Mouse (Mus musculus) left cerebral cortex, postnatal 4 days (tissue): Measurements from ENCODE around the gene Synrg. TPM values are rescaled to one million over a fixed set of nuclear protein-coding genes. Genes with fewer than 3 reads are reported as not detected.

Experiments used
- DNase-seq: peaks from one replicate; pipeline ENCODE4 v3.0.0-alpha.2; 2022
- intact Hi-C: fragments of 180-260 bp; cut with DNase I; formaldehyde crosslinking; loops from one replicate; pipeline ENCODE4 v1.15.1; 2025
- total RNA-seq, 2 experiments: library from RNA; stranded (reverse); gene quantifications; 2 replicates each; pipeline ENCODE4 v1.2.3; 2021

Synrg gene
- total RNA-seq, 2 experiments from 2014 or later: 58.9 to 63.6 TPM

DNA sequence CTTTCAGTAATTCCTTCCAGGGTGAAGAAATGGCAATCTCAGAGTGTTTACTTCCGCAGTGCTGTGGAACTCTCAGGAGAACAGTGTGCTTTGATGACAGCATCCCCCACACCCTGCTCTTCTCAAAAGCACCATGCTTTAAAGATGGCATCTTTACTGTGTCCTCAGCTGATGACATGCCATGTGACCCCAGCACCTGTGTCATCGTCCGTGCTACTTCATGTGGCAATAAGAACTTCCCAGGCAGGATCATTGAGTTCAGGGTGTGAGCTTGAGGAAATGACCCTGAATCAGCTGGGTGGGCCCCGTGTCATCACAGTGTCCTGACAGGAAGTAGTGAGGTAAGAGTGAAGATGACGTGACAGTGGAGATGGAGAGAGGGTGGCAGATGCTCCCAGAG, 68.3 kb downstream of the Synrg start:
- no peak for DNase-seq
- intact Hi-C loops: no loop called here

DNA sequence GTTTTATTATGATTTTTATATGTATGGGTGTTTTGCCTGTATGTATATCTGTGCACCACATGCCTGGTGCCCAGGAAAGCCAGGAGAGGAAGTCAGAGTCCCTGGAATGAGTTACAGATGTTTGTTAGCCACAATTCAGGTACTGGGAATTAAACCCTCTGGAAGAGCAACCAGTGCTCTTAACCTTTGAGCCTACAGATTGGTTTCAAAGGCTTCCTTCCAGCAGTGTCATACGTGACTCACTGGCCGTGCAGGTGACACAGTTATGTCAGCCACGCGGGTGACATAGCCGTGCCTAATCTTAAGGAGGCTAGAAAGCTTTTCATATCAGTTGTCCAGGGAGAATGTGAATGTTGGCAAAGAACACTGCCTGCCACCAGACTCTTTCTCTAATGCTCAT, 69.4 kb downstream of the Synrg start:
- DNase-seq: no peak
- intact Hi-C loops: no loop called here

- no peak for DNase-seq
- intact Hi-C loops: no loop called here
Observed at GRCm38 (mm10) chr11:84040621-84041020, 76.4 kb downstream of the Synrg start.

GRCm38 (mm10) chr11:84042808-84043762, 78.9 kb downstream of the Synrg start:
- intact Hi-C loops: no loop called here
- DNase-seq: peak; percentile 67

GRCm38 (mm10) chr11:84044988-84045387, 80.8 kb downstream of the Synrg start:
- DNase-seq: no peak
- intact Hi-C loops: no loop called here

DNA sequence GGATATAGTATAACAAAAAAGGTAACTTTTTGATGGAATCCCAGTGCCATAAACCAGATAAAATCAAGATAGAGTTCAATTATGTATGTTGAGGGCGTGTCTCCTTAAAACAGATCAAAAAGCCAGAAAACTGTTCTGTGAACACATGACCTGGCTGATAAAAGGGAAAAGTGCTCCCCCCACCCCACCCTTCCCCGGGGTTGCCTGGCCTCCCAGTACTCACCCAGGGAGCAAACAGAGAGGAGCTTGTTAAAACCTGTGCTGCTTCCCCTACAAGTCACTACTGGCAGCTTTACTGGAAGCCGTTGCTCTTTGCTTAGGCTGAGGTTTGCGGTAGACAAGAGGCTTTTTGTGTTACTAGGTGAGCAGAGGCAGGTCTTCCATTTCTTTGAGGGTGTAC, 83.0 kb downstream of the Synrg start:
- intact Hi-C loops: no loop called here
- DNase-seq: no peak

DNA sequence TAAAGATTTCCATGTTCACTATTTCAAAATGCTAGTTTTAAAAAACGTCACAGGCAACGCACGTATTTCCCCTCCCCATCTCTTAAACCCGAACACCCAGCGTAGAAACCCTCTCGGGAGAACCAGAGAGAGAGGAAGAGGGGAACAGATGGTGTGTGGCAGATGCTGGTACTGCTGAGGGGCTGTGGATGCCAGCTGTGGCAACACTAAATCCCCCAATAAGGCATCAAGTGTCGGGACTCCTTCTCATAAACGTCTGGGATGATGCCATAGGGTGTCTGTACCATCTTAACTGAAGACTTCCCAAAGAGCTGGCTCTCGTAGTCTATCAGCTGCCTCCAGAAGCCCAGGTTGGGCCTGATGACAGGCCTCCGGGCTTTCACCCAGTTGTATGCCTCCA, 84.2 kb downstream of the Synrg start:
- DNase-seq: peak; percentile 30
- intact Hi-C loops: no loop called here

GRCm38 (mm10) chr11:84053055-84053454, 88.8 kb downstream of the Synrg start:
- intact Hi-C loops: no loop called here
- DNase-seq: no peak

DNA sequence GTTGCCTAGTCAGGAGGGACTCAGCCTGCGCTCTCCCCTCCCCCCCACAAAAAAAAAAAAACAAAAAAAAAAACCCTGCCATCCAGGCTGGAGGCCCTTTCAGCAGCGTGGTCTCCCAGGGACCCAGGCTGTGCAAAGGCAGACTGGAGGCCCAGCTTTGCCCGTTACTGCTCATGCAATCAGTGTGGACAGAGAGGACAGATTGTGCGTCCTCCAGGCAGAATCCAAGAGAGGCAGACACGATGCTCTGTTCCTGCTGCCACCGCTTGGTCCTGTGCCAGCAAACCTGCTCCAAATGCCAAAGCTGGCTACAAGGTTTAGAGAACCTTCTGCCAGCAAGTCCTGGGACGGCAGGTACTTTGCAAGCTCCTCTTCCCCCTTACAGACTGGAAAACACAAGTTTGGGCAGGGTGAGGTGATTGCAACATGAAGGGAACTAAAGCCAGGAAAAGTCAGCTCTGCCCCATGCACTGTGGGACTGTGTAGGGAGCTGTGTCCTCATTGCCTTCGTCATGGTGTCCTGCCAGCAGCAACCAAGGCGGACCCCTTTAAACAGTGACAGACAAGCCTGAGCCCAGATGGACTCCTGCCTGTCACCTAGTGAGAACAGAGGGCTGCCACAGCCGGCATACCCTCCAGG, 89.4 kb downstream of the Synrg start:
- peak; percentile 93 for DNase-seq
- intact Hi-C loops: no loop called here

GRCm38 (mm10) chr11:84057418-84057817, 93.2 kb downstream of the Synrg start:
- intact Hi-C loops: no loop called here
- DNase-seq: no peak

- DNase-seq: no peak
- intact Hi-C loops: no loop called here
Observed at GRCm38 (mm10) chr11:84059784-84060183, 95.6 kb downstream of the Synrg start.

DNA sequence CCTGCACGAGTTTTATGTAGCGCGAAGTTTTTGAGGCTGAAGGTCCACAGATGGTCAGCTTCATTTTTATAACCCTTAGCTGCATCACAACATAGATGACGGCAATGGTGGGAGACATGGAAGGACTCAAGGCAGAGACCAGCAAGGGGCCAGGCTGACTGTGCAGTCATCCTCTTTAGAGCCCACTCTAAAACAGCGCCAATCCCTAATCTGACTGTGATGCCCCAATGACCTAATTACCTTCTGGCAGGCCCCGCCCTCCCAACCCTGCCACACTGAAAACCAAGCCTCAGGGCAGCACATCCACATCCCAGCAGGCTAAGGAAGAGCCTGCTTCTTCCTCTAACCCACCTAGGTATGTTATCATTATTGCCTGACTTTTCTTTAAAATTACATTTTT, 96.4 kb downstream of the Synrg start:
- DNase-seq: no peak
- intact Hi-C loops: no loop called here

- no peak for DNase-seq
- intact Hi-C loops: no loop called here
Observed at GRCm38 (mm10) chr11:84061881-84062280, 97.7 kb downstream of the Synrg start.

DNA sequence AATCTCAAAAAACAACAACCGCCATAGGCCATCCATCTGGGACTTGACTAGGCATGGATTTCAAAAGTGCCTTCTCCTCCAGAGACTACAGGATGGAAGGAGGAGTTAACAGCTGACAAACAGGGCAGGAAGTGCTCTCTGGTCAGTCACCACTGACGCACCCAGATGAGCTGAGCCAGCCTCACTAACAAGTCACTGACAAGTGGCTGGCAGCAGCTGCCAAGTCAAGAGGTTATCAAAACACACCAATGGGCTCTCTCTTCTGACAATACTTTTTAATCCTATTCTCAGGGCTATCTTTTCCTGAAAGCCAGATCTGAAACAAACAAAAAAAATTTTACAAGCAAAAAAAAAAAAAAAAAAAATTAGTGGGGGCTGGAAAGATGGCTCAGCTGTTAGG, 98.6 kb downstream of the Synrg start:
- intact Hi-C loops: no loop called here

DNA sequence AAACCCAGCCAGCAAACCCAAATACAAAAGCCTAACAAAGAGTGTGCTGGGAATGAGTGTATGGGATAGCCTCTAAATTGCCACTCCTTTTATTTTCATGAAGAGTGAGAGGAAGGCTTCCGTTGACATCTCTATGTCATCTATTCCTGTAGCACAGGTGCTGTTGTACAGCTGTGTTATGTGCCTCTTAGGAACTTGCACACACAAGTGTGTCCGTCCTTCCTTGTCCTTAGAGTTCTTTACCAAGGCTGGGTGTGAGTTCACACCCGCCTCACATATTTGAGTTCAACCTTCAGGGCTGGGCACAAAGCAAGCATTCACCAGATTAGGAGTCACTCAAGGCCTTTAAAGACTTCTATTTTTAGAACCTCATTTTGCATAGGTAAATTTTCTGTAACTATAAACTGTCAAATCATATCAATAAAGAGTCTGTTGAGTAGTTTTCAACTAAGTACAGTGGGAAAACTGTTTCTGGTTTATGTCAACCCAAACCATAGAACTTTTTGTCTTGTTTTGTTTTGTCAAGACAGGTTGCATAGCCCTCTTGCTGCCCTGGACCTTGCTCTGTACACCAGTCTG, 99.5 kb downstream of the Synrg start:
- intact Hi-C loops: no loop called here
- no peak for DNase-seq

More for the DNA sequence above, 98.6 kb downstream of the Synrg start:
- no peak for DNase-seq

DNA sequence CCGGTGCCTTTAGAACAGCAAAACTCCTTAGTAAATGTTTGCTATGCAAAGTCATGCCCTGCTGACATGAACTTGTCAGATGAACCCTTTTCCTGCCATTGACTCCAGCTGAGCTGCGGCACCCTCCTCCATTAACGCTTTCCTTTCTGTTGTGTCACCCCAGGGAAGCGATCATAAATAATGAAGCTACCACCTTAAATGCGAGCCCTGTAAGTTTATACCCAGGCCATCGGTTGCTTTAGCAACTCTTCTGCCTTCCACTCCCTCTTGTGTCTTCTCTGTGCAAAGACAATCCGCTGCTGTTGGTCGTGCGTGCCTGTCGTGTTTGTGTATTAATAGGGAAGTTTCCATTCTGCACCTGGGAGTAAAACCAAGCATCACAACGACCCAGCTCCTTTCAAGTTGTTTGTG, 101.8 kb downstream of the Synrg start:
- DNase-seq: no peak
- intact Hi-C loops: loop anchor here (5.0 kb wide), 1 partner anchor 54 kb away; no protein-coding TSS in a partner anchor

DNA sequence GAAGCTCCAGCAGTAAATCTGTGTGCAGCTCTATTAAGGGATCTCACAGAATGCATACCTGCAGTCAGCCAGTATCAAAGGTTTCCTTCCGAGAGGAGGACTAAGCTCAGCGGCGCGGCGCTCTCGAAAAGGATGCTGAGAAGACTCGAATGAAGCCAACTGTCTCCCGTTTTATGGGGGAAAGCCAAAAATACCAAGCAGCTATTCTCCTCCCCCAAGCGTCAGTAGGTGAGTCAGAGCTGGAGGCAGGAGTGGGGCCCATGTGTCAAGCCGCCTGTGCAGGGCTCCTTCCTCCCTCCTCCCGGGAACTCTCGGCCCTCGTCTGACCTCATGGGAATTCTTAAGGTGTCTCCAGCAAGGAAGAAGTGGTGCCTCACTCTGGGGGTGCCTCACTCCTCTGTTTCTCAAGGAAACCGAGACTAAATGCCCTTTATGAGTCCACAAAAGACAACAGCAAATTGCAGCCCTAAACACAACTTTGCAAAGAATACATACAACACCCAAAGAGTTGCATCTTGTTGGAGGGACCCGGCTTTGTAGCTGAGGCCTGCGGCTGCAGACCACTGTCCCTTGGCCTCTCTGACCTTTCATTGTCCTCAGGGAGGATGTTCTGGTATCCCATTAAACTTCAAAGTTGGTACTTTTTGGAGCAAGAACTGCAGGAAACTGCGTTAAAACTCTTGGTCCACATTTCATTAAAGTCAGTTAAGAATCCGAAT, 102.9 kb downstream of the Synrg start:
- intact Hi-C loops: loop anchor here (5.0 kb wide), 1 partner anchor 55 kb away; no protein-coding TSS in a partner anchor

DNA sequence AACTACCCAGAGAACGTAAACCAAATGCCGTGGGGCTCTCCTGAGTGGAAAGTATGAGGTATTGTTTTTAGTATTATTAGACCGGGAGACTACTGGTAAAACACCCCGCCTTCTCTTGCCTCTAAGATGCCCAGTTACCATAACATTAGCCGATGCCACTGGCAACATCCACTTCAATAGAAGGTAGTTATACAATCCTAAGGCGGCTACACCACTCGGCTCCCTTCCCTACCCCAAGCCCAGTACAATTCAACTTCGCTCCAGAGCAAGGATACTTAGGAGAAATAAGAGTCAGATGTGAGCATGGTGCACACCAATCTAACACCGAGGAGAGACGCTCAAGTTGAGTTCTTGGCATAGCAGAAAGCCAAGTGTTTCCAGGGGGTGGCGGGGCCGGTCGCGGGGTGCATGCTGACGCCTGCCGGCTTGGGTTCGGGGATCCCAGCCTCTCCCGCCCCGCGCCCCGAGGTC, 103.5 kb downstream of the Synrg start:
- no peak for DNase-seq
- intact Hi-C loops: loop anchor here (5.0 kb wide), 1 partner anchor 55 kb away; no protein-coding TSS in a partner anchor

More for the DNA sequence above, 102.9 kb downstream of the Synrg start:
- peak; percentile 30 for DNase-seq

DNA sequence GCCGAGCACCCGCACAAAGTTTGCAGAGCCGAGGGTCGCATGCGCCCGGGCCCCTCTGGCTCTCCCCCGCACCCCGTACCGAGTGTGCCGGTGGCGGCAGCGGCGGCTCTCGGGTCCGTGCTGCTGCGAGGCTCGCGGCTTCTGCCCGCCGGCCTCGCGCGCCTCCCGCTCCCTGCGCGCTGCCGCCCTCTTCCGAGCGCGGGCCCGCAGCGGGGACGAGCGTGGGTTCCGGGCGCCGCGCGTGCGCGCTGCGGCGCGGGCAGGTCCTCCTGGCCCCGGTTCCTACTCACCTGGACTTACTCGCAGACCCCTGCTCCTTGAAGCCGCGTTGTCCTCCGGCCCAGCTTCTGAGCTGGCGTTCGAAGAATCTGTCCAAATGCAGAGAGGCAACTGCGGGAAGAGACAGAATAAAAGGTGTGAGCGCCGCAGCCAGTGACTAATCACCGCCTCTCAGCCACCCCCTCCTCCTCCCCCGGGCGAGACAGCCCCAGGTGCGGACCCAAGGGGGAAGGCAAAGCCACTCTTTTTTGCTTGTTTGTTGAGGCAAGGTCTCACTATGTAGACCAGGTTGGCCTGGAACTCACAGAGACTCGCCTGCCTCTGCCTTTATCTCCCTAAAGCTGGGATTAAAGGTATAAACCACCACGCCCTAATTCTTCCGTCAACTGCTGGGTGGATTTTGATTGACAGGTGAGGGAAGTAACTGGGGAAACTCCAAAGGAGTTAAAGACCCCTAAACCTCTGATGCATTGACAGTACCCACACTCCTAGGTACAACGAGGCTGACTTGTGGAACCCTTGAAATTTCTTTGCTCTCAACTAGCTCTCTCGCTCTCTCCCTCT, 104.2 kb downstream of the Synrg start:
- DNase-seq: peak; percentile 43
- intact Hi-C loops: loop anchor here (5.0 kb wide), 1 partner anchor 56 kb away; no protein-coding TSS in a partner anchor

- intact Hi-C loops: loop anchor here (5.0 kb wide), 1 partner anchor 57 kb away; no protein-coding TSS in a partner anchor
- no peak for DNase-seq
Observed at GRCm38 (mm10) chr11:84069034-84069370, 104.8 kb downstream of the Synrg start, which contains the start of gene Dusp14. TSS of gene Dusp14 (minus strand) at chr11:84069261.
